Mouse (Mus musculus): ENCODE results near the gene Guca1b. TPM values are rescaled to one million over a fixed set of nuclear protein-coding genes. Genes with fewer than 3 reads are reported as not detected.

Guca1b gene
- total RNA-seq, 2 experiments from 2014 or later, result 0.22 to 0.41 TPM

Other genes starting within 250 kb of the Guca1b start
- gene Mrps10, start 16.5 kb upstream of the Guca1b start, total RNA-seq (2021), result 10 to 100 TPM; 36.8 to 40.7 TPM
- gene Guca1a, start 15.2 kb downstream of the Guca1b start, total RNA-seq (2021), result under 1 TPM; 0.27 to 0.66 TPM
- under 1 TPM; 0.31 to 0.49 TPM for gene AI661453, start 51.2 kb downstream of the Guca1b start, total RNA-seq (2021)
- not detected for gene 1700001C19Rik, start 52.0 kb downstream of the Guca1b start, total RNA-seq (2021)
- gene Taf8, start 116.9 kb downstream of the Guca1b start, total RNA-seq (2021), result 10 to 100 TPM in 1 of 2 experiments, 1 to 10 TPM in 1; 9.5 to 10.2 TPM
- 10 to 100 TPM; 57.0 to 63.3 TPM for gene Ccnd3, start 119.7 kb downstream of the Guca1b start, total RNA-seq (2021)
- 10 to 100 TPM; 12.3 to 14.8 TPM for gene Bysl, start 226.1 kb downstream of the Guca1b start, total RNA-seq (2021)
- gene Med20, start 226.2 kb downstream of the Guca1b start, total RNA-seq (2021), result 10 to 100 TPM; 10.3 to 12.6 TPM
- gene Gm20517, start 226.2 kb downstream of the Guca1b start, total RNA-seq (2021), result 1 to 10 TPM; 1.2 to 1.9 TPM
- 1 to 10 TPM; 3.2 to 4.3 TPM for gene Usp49, start 245.3 kb downstream of the Guca1b start, total RNA-seq (2021)